Mouse (Mus musculus): Measurements from ENCODE around the gene Glul.

Gene Glul

GRCm38 (mm10) chr1:153909213-153909962 lies 9.6 kb downstream of the Glul start:
- in situ Hi-C loops (cut with MseI, MboI), result no loop called here

DNA sequence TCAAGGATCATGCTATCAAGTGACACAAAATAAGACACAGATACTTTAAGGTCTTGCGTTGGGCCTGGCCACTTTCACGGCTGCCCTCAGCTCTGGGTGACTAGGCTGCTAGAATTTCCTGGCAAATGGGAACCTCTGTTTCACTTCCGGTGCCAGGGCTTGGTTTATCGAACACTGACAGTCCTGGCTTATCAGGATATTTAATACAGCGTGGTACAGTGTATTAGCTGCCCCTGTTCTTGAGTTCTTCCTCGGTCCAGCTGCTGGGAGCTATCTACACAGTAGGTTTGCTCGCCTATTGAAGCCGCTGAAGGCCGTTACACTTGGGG lies 10.2 kb downstream of the Glul start:
- in situ Hi-C loops (cut with MseI, MboI), result no loop called here

DNA sequence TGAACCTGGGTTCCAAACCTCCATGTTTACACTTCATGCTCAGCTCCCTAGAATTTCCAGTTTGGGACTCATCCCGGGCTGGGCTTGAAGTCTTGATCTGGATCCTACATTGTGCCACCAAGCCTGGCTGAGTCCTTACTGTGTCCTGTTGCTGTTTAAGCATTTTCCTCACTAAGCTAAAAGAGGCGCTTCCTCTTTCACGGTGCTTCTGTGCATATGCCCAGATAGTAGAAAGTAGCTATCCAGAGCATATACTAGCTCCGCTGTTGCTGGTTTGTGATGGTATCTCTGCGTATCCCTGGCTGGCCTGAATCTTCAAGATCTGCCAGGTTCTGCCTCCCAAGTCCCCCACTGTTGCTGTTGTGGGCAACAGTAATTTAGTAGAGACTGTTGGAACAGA lies 10.7 kb downstream of the Glul start:
- in situ Hi-C loops (cut with MseI, MboI), result no loop called here

DNA sequence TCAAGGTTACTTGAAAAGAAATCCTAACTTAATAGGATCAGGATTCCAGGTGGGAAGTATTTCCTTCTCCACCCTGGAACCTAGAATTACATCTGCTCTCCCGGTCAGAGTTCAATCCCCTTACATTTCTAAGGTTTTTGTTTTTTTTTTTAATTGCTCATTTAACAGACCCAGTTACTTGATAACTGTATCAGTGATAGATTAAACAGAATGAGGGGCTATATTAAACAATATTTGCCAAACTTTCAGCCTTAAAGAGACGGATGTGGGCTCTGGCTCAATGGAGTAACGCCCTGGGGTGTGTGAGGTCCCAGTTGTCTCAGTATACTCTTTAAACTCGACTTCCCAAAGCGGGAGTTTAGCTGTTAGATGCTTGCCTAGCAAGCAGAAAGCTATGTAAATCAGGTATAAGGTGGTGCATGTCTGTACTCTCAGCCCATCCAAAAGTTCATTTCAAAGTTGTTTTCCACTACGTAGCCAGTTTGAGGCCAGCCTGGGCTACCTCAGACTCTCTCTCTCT lies 11.6 kb downstream of the Glul start:
- in situ Hi-C loops (cut with MseI, MboI), result no loop called here

GRCm38 (mm10) chr1:153913869-153914268 lies 14.1 kb downstream of the Glul start:
- in situ Hi-C loops (cut with MseI, MboI), result no loop called here

- in situ Hi-C loops (cut with MseI, MboI), result no loop called here
Measured at GRCm38 (mm10) chr1:153918521-153919206, 18.9 kb downstream of the Glul start.

DNA sequence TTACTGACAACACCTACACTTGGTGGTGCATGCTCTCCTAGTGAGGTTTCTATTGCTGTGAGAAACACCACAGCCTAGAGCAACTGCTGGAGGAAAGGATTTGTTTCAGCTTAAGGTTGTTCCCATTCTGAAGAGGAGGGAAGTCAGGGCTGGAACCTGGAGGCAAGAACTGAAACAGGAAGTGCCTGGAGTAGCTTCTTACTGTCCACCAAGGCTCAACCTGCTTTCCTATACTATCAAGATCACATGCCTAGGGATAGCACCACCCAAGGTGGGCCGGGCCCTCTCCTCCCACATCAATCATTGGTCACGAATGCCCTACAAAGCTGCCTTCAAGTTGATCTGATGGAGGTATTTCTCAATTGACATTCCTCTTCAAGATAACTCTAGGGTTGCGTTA lies 21.9 kb downstream of the Glul start:
- in situ Hi-C loops (cut with MseI, MboI), result no loop called here

DNA sequence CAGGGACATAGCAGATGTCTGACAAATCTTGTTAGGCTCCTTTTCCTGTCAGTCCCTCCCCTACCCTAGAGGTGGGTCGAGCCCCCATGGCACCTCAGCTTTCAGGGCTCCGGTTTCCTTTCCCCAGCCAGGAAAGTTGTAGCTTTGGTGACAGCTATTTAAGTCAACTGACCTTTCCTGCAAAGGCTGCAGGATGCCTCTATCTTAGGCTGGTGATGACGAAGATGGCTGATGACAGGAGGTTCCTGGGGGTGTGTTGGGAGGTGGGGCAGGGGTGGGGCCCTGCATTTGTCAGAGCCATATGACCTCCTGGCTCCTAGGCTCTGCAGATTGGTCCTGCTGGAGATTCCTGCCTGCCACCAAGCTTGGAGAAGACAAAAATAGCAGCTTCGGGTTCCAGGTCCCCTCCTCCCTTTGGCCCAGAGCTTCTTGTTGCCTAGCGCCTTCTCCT lies 22.9 kb downstream of the Glul start:
- in situ Hi-C loops (cut with MseI, MboI), result no loop called here

DNA sequence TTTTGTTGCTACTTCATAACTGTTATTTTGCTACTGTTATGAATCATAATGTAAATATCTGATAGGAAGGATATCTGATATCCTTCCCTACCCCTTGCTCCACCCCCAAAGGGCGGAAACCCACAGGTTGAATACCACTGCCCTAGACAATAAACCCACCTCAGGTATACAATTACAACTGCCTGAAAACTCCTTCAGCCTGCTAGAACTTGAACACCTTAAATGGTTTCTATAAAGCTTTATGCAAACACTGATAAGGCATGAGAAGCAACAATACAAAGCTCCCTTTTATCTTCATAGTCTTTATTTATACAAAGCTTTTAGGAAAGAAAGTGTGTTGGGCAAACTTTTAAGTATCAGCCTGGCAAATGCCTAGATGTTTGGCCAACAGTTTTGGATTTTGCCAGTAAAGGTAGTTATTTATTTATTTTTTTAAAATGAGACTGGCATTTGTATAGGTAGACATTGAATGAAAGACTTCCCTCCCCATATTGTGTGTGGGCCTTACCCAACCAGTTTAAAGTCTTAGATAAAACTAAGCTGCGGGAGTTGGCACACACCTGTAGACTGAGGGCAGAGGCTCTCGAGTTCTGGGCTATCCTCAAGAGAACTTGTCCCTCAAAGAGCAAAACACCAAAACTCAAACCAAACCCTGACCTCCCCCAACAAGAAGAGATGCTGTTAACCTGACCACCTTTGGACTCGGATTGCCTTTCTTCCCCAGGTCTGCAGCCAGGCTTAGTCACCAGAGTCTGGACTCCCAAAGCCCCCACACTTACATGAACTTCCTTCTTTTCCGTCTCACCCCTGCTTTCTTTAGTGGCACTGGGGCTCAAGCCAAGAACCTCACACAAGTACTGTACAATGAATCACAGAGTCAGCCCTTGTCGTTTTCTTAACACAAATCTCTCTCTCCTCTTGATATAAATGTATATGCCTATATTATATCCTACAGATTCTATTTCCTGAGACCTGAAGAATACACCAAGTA lies 24.9 kb downstream of the Glul start:
- in situ Hi-C loops (cut with MseI, MboI), result no loop called here

DNA sequence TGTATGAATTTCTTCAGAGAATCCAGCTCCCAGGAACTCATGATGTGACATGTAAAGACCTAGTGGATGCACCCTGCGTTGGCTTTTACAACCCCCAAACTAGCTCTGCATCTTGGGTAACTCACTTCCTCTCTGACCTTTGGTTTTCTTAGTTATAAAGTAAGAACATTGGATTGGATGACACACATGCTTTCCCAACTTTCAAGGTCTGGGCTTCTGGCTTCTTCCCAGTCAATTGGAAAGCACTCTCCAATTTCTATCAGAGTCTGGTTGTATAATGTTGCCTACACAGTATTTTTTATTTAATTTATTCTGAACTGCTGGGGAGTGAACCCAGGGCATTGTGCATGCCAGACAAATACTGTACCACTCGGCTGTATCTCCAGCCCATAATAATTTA lies 30.7 kb downstream of the Glul start:
- in situ Hi-C loops (cut with MseI, MboI), result no loop called here

DNA sequence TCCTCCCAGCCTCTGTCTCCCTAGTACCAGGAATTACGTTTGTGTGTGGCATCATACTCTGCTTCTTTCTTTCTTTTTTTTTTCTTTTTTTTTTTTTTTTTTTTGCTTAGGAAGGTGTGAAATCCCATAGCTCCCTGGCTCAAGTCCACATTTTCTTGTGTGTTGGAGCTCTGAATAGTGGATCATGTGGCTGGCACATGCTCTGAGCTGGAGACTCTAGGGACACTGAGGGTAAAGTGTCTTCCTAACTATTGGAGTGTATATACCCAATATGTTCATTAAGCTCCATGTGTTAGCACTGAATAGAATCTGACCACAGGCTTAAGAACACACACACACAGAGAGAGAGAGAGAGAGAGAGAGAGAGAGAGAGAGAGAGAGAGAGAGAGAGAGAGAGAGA lies 34.0 kb downstream of the Glul start:
- in situ Hi-C loops (cut with MseI, MboI), result no loop called here

DNA sequence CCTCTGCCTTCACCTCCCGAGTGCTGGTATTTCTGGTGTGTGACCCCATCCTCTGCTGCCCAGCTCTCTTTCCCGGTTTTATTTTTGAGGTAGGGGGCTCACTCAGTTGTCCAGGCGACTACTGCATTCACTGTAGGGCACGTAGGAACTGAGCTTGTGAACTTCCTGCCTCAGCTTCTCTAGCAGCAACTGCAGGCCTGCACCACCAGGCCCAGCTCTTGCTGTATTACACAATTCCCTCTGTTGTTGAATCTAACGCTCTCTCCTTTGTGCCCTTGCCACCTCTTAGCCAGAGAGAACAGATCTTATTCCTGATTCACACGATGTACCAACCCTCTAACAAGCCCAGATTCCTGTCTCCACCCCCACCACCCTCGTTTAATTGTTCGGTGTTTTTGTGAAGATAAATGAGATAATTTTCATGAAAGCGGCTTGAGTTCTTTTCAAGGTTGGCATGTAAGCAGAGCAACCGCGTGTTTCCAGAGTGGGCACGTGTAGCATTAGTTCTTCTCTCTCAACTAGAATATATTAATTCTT lies 36.2 kb downstream of the Glul start:
- in situ Hi-C loops (cut with MseI, MboI), result no loop called here

- in situ Hi-C loops (cut with MseI, MboI), result no loop called here
Measured at GRCm38 (mm10) chr1:153937025-153937424, 37.3 kb downstream of the Glul start.

- in situ Hi-C loops (cut with MseI, MboI), result no loop called here
Measured at GRCm38 (mm10) chr1:153940986-153941385, 41.2 kb downstream of the Glul start.

GRCm38 (mm10) chr1:153945181-153945580 lies 45.4 kb downstream of the Glul start:
- in situ Hi-C loops (cut with MseI, MboI), result no loop called here

GRCm38 (mm10) chr1:153946971-153947370 lies 47.2 kb downstream of the Glul start:
- in situ Hi-C loops (cut with MseI, MboI), result no loop called here

- in situ Hi-C loops (cut with MseI, MboI), result no loop called here
Measured at GRCm38 (mm10) chr1:153947837-153948236, 48.1 kb downstream of the Glul start.

DNA sequence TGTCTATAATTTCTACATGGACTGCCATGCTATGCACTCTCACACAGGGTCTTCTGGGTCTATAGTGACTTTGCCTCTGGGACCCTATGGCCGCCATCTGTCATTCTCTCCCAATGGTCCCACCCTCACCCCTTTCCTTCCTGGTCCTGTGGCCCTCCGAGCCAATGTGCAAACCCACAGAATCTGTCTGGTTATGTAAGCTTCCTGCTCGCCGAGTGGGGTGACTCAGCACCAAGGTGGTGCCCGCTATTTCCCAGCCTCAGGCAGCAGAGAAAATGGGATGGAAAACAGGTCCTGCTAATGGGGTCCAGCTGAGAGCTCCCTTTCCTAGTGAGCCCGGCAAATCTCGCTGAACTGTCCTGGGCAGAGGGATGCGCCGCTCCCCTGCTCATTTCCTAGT lies 53.5 kb downstream of the Glul start:
- in situ Hi-C loops (cut with MseI, MboI), result no loop called here

- in situ Hi-C loops (cut with MseI, MboI), result no loop called here
Measured at GRCm38 (mm10) chr1:153953797-153954196, 54.1 kb downstream of the Glul start.

- in situ Hi-C loops (cut with MseI, MboI), result no loop called here
Measured at GRCm38 (mm10) chr1:153957850-153958249, 58.1 kb downstream of the Glul start.
